Mouse (Mus musculus) bone marrow, adult 2 months (tissue): ENCODE data around the gene Dtl.

Experiments used
- CTCF ChIP-seq: fragments of 200-500 bp; IDR thresholded peaks from 2 replicates; pipeline ENCODE4 v1.5.1; 2011; ENCODE audit warnings: low read length, control low read depth; ENCODE audit not compliant: control insufficient read depth, insufficient read depth
- POLR2A ChIP-seq: fragments of 200-500 bp; IDR thresholded peaks from 2 replicates; pipeline ENCODE4 v1.6.1; 2011; ENCODE audit warnings: low read depth, mild to moderate bottlenecking, control low read depth, low read length, borderline replicate concordance; ENCODE audit not compliant: control insufficient read depth

DNA sequence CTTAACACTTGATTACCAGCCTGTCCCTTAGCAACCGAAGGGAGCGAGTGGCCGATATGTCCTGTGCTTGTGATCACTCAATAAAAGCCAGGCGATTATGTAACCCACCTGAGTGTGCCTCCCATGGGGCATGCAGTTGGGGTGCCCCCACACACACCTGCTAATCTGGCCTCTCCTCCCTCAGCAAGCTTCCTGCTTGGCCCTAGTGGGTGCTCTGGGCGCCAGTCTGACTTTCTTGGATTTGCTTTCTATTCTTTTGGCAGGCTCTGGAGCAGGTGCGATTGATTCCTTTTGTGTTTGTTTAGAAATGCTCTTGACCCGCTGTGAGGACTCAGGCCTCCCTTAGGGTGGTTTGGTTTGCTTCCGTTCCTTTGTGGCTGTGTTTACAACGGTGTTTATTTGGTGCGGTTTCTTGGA lies 80.3 kb downstream of the Dtl start:
- TF ChIP-seq POLR2A (no peak), CTCF (no peak)
